Mouse (Mus musculus) ES-CJ7 (cell line): ENCODE results near the gene Vps37d.

Source experiments
- DNase-seq: peaks from one replicate; pipeline ENCODE4 v3.0.0; 2011; ENCODE audit warnings: low read depth, low spot score

Gene Vps37d

GRCm38 (mm10) chr5:135077564-135078481 lies at the start of gene Vps37d:
Vps37d (minus strand) TSS chr5:135078266.
- peak; percentile 79 for DNase-seq

GRCm38 (mm10) chr5:135127669-135128068 lies 49.6 kb upstream of the Vps37d start:
- no peak for DNase-seq

GRCm38 (mm10) chr5:135126121-135126520 lies 48.1 kb upstream of the Vps37d start:
- DNase-seq = no peak

GRCm38 (mm10) chr5:135120753-135121152 lies 42.7 kb upstream of the Vps37d start:
- peak; percentile 53 for DNase-seq

GRCm38 (mm10) chr5:135118589-135119081 lies 40.6 kb upstream of the Vps37d start:
- DNase-seq = peak; percentile 82

GRCm38 (mm10) chr5:135115241-135115640 lies 37.2 kb upstream of the Vps37d start:
- no peak for DNase-seq

- DNase-seq = no peak
These were observed 35.7 kb upstream of the Vps37d start for GRCm38 (mm10) chr5:135113782-135114181.

GRCm38 (mm10) chr5:135109976-135110375 lies 31.9 kb upstream of the Vps37d start:
- no peak for DNase-seq

GRCm38 (mm10) chr5:135109426-135109825 lies 31.4 kb upstream of the Vps37d start:
- DNase-seq = no peak

GRCm38 (mm10) chr5:135109017-135109416 lies 31.0 kb upstream of the Vps37d start:
- no peak for DNase-seq

GRCm38 (mm10) chr5:135107521-135108501 lies 29.7 kb upstream of the Vps37d start:
- DNase-seq = peak; percentile 67

GRCm38 (mm10) chr5:135106758-135107256 lies 28.7 kb upstream of the Vps37d start:
- peak; percentile 94 for DNase-seq

GRCm38 (mm10) chr5:135103999-135104660 lies 26.1 kb upstream of the Vps37d start:
- DNase-seq = peak; percentile 72

- no peak for DNase-seq
These were observed 22.9 kb upstream of the Vps37d start for GRCm38 (mm10) chr5:135100981-135101380.

GRCm38 (mm10) chr5:135089653-135090052 lies 11.6 kb upstream of the Vps37d start, which contains the start of gene Mlxipl:
Mlxipl (plus strand) TSS chr5:135089890.
- no peak for DNase-seq

GRCm38 (mm10) chr5:135086871-135087270 lies 8.8 kb upstream of the Vps37d start:
- DNase-seq = no peak

GRCm38 (mm10) chr5:135080539-135080938 lies 2.5 kb upstream of the Vps37d start:
- no peak for DNase-seq

- DNase-seq = no peak
These were observed 1.5 kb upstream of the Vps37d start for GRCm38 (mm10) chr5:135079578-135079977.

- DNase-seq = no peak
These were observed 380 bp upstream of the Vps37d start for GRCm38 (mm10) chr5:135078482-135078810.

GRCm38 (mm10) chr5:135076931-135077505 lies 1.0 kb downstream of the Vps37d start:
- DNase-seq = peak; percentile 54

- no peak for DNase-seq
These were observed 1.7 kb downstream of the Vps37d start for GRCm38 (mm10) chr5:135076368-135076767.
